Mouse (Mus musculus) forebrain, embryonic 15.5 days (tissue): ENCODE measurements around the gene Atg9a. TPM values are rescaled to one million over a fixed set of nuclear protein-coding genes. Genes with fewer than 3 reads are reported as not detected.
"Not testable (repeated sequence)": the region's sequence is repeated elsewhere in the genome, so short reads cannot be mapped to it uniquely, and the experiment has no call there.

ENCODE experiments used
- ATAC-seq: fragments of 200-750 bp; cut with Nextera tagmentation; replicated peaks from 2 replicates; pipeline ENCODE4 v1.8.0; 2017; ENCODE audit warnings: mild to moderate bottlenecking, moderate TSS enrichment, moderate library complexity
- H3K27ac ChIP-seq: fragments of 300-500 bp; sonication (generic); replicated peaks from 2 replicates; pipeline ENCODE4 v1.5.1; 2015; ENCODE audit warnings: mild to moderate bottlenecking, inconsistent platforms
- H3K27me3 ChIP-seq: fragments of 300-500 bp; sonication (generic); 2 replicates; pipeline ENCODE4 v1.6.1; 2015; ENCODE audit warnings: inconsistent platforms
- H3K36me3 ChIP-seq: fragments of 300-500 bp; sonication (generic); 2 replicates; pipeline ENCODE4 v1.6.1; 2015; ENCODE audit warnings: mild to moderate bottlenecking, inconsistent platforms
- H3K4me1 ChIP-seq: fragments of 300-500 bp; sonication (generic); 2 replicates; pipeline ENCODE4 v1.6.1; 2015; ENCODE audit warnings: inconsistent platforms
- H3K4me2 ChIP-seq: fragments of 300-500 bp; sonication (generic); replicated peaks from 2 replicates; pipeline ENCODE4 v1.6.1; 2015; ENCODE audit warnings: mild to moderate bottlenecking, inconsistent platforms
- H3K4me3 ChIP-seq: fragments of 300-500 bp; sonication (generic); 2 replicates; pipeline ENCODE4 v1.5.1; 2015; ENCODE audit warnings: mild to moderate bottlenecking, inconsistent platforms
- H3K9ac ChIP-seq: fragments of 300-500 bp; sonication (generic); replicated peaks from 2 replicates; pipeline ENCODE4 v1.6.1; 2015; ENCODE audit warnings: mild to moderate bottlenecking, inconsistent platforms
- H3K9me3 ChIP-seq: fragments of 300-500 bp; sonication (generic); 2 replicates; pipeline ENCODE4 v1.6.1; 2016; ENCODE audit warnings: inconsistent platforms
- WGBS: fragments of 180-500 bp; shearing (Covaris S2); methylation state at CpG from one replicate; pipeline ENCODE4 v1.1.7; 2015; ENCODE audit warnings: mixed read lengths; 5-methylcytosine and 5-hydroxymethylcytosine counted together
- polyA plus RNA-seq: library from polyadenylated mRNA; unstranded; fragments of >200 nt; fragmentation: Nextera tagmentation; extraction: Ambion mirVana; gene quantifications from 2 replicates; pipeline ENCODE4 v1.2.1, GENCODE M21; 2015

Atg9a gene
- polyA plus RNA-seq = 40.0 and 40.4 TPM in 2 replicates

GRCm38 (mm10) chr1:75191622-75192402, at the start of gene Atg9a, which contains the start of gene Ankzf1:
Gene Atg9a, minus strand, starts transcription at chr1:75192196.
Gene Ankzf1, plus strand, starts transcription at chr1:75192151.
- Histone ChIP-seq H3K4me2 (peak within 1 kb of the TSS; percentile 94), H3K36me3 (peaks cover 38% of the 10 kb centered on the region), H3K27me3 (no peaks in the 10 kb centered on the region), H3K27ac (peak within 1 kb of the TSS; percentile 94), H3K4me3 (peak within 1 kb of the TSS; percentile 79), H3K4me1 (peaks cover 24% of the 10 kb centered on the region), H3K9ac (peak within 1 kb of the TSS; percentile 90), H3K9me3 (no peaks in the 10 kb centered on the region)
- ATAC-seq = peak; percentile 100
- under 1% methylated on average over 54 of the region's 56 CpGs for WGBS

- Histone ChIP-seq H3K4me2 (no peak overlapping the region), H3K27me3 (no peaks in the 10 kb centered on the region), H3K27ac (no peak overlapping the region), H3K36me3 (peaks cover 17% of the 10 kb centered on the region; the same call in 1 of the 2 replicates), H3K4me1 (peaks cover 20% of the 10 kb centered on the region), H3K9ac (no peak overlapping the region), H3K4me3 (no peak overlapping the region), H3K9me3 (no peaks in the 10 kb centered on the region)
- no peak for ATAC-seq
- WGBS = 81% methylated on average over 10 of the region's 10 CpGs
Observed at GRCm38 (mm10) chr1:75239591-75239990, 47.6 kb upstream of the Atg9a start.

- H3K4me2 ChIP-seq = peak within 1 kb of the TSS; percentile 88
- peak; percentile 84 for ATAC-seq
- under 1% methylated on average over 64 of the region's 64 CpGs for WGBS
Observed at GRCm38 (mm10) chr1:75236117-75237050, 44.4 kb upstream of the Atg9a start, which contains the start of gene Dnajb2. Gene Dnajb2, plus strand, starts transcription at chr1:75236406.

GRCm38 (mm10) chr1:75234606-75235005, 42.6 kb upstream of the Atg9a start:
- WGBS = 0% methylated on average over 8 of the region's 8 CpGs
- H3K4me3 ChIP-seq = no peak overlapping the region
- peak; percentile 67 for ATAC-seq
- 0 out of 2 replicates have a peak overlapping the region, but pooled peaks have one; percentile 4 for H3K27ac ChIP-seq
- peaks cover 25% of the 10 kb centered on the region for H3K4me1 ChIP-seq
- H3K4me2 ChIP-seq = no peak overlapping the region
- 0 out of 2 replicates have a peak, but pooled peaks cover 5% of the 10 kb centered on the region for H3K27me3 ChIP-seq
- H3K9ac ChIP-seq = no peak overlapping the region
- no peaks in the 10 kb centered on the region for H3K36me3 ChIP-seq
- H3K9me3 ChIP-seq = no peaks in the 10 kb centered on the region

More at GRCm38 (mm10) chr1:75236117-75237050, 44.4 kb upstream of the Atg9a start, which contains the start of gene Dnajb2:
- peaks cover 25% of the 10 kb centered on the region for H3K4me1 ChIP-seq
- H3K4me3 ChIP-seq = peak within 1 kb of the TSS; percentile 67
- H3K36me3 ChIP-seq = peaks cover 12% of the 10 kb centered on the region; the same call in 1 of the 2 replicates
- H3K9ac ChIP-seq = peak within 1 kb of the TSS; percentile 74
- H3K9me3 ChIP-seq = no peaks in the 10 kb centered on the region
- H3K27ac ChIP-seq = peak within 1 kb of the TSS; percentile 78
- H3K27me3 ChIP-seq = 0 out of 2 replicates have a peak, but pooled peaks cover 5% of the 10 kb centered on the region

- H3K4me2 ChIP-seq, H3K4me3 ChIP-seq, H3K27me3 ChIP-seq, ATAC-seq, H3K27ac ChIP-seq, H3K9ac ChIP-seq, H3K9me3 ChIP-seq, H3K36me3 ChIP-seq: not testable (repeated sequence)
- H3K4me1 ChIP-seq = peaks cover 24% of the 10 kb centered on the region
- WGBS = 72% methylated on average over 4 of the region's 4 CpGs
Observed at GRCm38 (mm10) chr1:75232489-75232888, 40.5 kb upstream of the Atg9a start.

GRCm38 (mm10) chr1:75231664-75232152, 39.7 kb upstream of the Atg9a start, which contains the start of gene A630095N17Rik:
Gene A630095N17Rik, minus strand, starts transcription at chr1:75232102.
- Histone ChIP-seq H3K4me2 (no peak within 1 kb of the TSS), H3K27ac (no peak within 1 kb of the TSS), H3K4me1 (peaks cover 17% of the 10 kb centered on the region), H3K9ac (no peak within 1 kb of the TSS), H3K36me3 (no peaks in the 10 kb centered on the region), H3K27me3 (0 out of 2 replicates have a peak, but pooled peaks cover 5% of the 10 kb centered on the region), H3K9me3 (no peaks in the 10 kb centered on the region), H3K4me3 (no peak within 1 kb of the TSS)
- ATAC-seq = no peak
- WGBS = 76% methylated on average over 5 of the region's 5 CpGs

- no peak overlapping the region for H3K27ac ChIP-seq
- no peaks in the 10 kb centered on the region for H3K36me3 ChIP-seq
- H3K4me2 ChIP-seq = no peak overlapping the region
- peaks cover 17% of the 10 kb centered on the region for H3K4me1 ChIP-seq
- 82% methylated on average over 4 of the region's 4 CpGs for WGBS
- H3K4me3 ChIP-seq = no peak overlapping the region
- H3K9ac ChIP-seq = no peak overlapping the region
- H3K9me3 ChIP-seq = no peaks in the 10 kb centered on the region
- H3K27me3 ChIP-seq = 0 out of 2 replicates have a peak, but pooled peaks cover 5% of the 10 kb centered on the region
- no peak for ATAC-seq
Observed at GRCm38 (mm10) chr1:75231224-75231623, 39.2 kb upstream of the Atg9a start.

- no peaks in the 10 kb centered on the region for H3K36me3 ChIP-seq
- no peak overlapping the region for H3K27ac ChIP-seq
- peaks cover 10% of the 10 kb centered on the region for H3K4me1 ChIP-seq
- ATAC-seq = no peak
- no peak overlapping the region for H3K4me2 ChIP-seq
- 79% methylated on average over 7 of the region's 7 CpGs for WGBS
- H3K27me3 ChIP-seq = 0 out of 2 replicates have a peak, but pooled peaks cover 5% of the 10 kb centered on the region
- no peak overlapping the region for H3K9ac ChIP-seq
- no peaks in the 10 kb centered on the region for H3K9me3 ChIP-seq
- no peak overlapping the region for H3K4me3 ChIP-seq
Observed at GRCm38 (mm10) chr1:75230335-75230994, 38.5 kb upstream of the Atg9a start.

GRCm38 (mm10) chr1:75229158-75229557, 37.2 kb upstream of the Atg9a start:
- H3K9me3 ChIP-seq = no peaks in the 10 kb centered on the region
- WGBS = 72% methylated on average over 4 of the region's 4 CpGs
- H3K27ac ChIP-seq = no peak overlapping the region
- no peak overlapping the region for H3K4me3 ChIP-seq
- no peaks in the 10 kb centered on the region for H3K36me3 ChIP-seq
- H3K4me1 ChIP-seq = 0 out of 2 replicates have a peak, but pooled peaks cover 1% of the 10 kb centered on the region
- no peak overlapping the region for H3K9ac ChIP-seq
- H3K4me2 ChIP-seq = no peak overlapping the region
- no peak for ATAC-seq
- 0 out of 2 replicates have a peak, but pooled peaks cover 5% of the 10 kb centered on the region for H3K27me3 ChIP-seq

- Histone ChIP-seq H3K9me3 (no peaks in the 10 kb centered on the region), H3K36me3 (no peaks in the 10 kb centered on the region), H3K4me1 (no peaks in the 10 kb centered on the region), H3K4me3 (no peak overlapping the region), H3K9ac (no peak overlapping the region), H3K27me3 (0 out of 2 replicates have a peak, but pooled peaks cover 5% of the 10 kb centered on the region), H3K4me2 (no peak overlapping the region), H3K27ac (no peak overlapping the region)
- WGBS = 74% methylated on average over 1 of the region's 1 CpGs
- no peak for ATAC-seq
Observed at GRCm38 (mm10) chr1:75227653-75228052, 35.7 kb upstream of the Atg9a start.

GRCm38 (mm10) chr1:75226138-75226537, 34.1 kb upstream of the Atg9a start:
- Histone ChIP-seq H3K9me3 (no peaks in the 10 kb centered on the region), H3K27me3 (peaks cover 8% of the 10 kb centered on the region), H3K4me2 (no peak overlapping the region), H3K9ac (no peak overlapping the region), H3K27ac (no peak overlapping the region), H3K4me3 (no peak overlapping the region), H3K4me1 (no peaks in the 10 kb centered on the region), H3K36me3 (no peaks in the 10 kb centered on the region)
- ATAC-seq = no peak
- 73% methylated on average over 2 of the region's 2 CpGs for WGBS
